Mouse (Mus musculus) MEL (cell line): ENCODE measurements around the gene Sf3b6. TPM values are rescaled to one million over a fixed set of nuclear protein-coding genes. Genes with fewer than 3 reads are reported as not detected.
"Not testable (repeated sequence)": the region's sequence is repeated elsewhere in the genome, so short reads cannot be mapped to it uniquely, and the experiment has no call there.

Source experiments
- DNase-seq: peaks from one replicate; pipeline ENCODE4 v3.0.0; 2011; ENCODE audit warnings: low read depth, low spot score
- H3K27ac ChIP-seq: 2 replicates; pipeline ENCODE4 v1.5.1; 2012; ENCODE audit warnings: low read depth, mild to moderate bottlenecking, control low read depth, low read length, moderate library complexity; ENCODE audit not compliant: control insufficient read depth
- H3K27me3 ChIP-seq, 2 experiments: fragments of 150-350 bp in 1 of 2; sonication (generic) in 1 of 2; 2 replicates each; pipeline ENCODE4 v1.6.1; 2012; ENCODE audit warnings: low read length in 2 of 2, mild to moderate bottlenecking in 2 of 2, improper control_type of control experiment in 1 of 2, moderate library complexity in 1 of 2; ENCODE audit not compliant: insufficient read depth in 2 of 2, control insufficient read depth in 1 of 2
- H3K36me3 ChIP-seq, 2 experiments: 2 replicates each; pipeline ENCODE4 v1.6.1; 2012 to 2014; ENCODE audit warnings: low read length in 2 of 2, improper control_type of control experiment in 1 of 2, inconsistent platforms in 1 of 2, mild to moderate bottlenecking in 1 of 2; ENCODE audit not compliant: insufficient read depth in 2 of 2, control insufficient read depth in 1 of 2
- H3K4me1 ChIP-seq, 2 experiments: fragments of 150-350 bp in 1 of 2; sonication (generic) in 1 of 2; 2 replicates each; pipeline ENCODE4 v1.6.1; 2012; ENCODE audit warnings: low read length in 2 of 2, improper control_type of control experiment in 1 of 2, mild to moderate bottlenecking in 1 of 2; ENCODE audit not compliant: insufficient read depth in 2 of 2, control insufficient read depth in 1 of 2
- H3K4me3 ChIP-seq, 2 experiments: fragments of 150-350 bp in 1 of 2; sonication (generic) in 1 of 2; 2 replicates each; pipeline ENCODE4 v1.5.1; 2012; ENCODE audit warnings: low read depth in 2 of 2, low read length in 2 of 2, mild to moderate bottlenecking in 2 of 2, moderate library complexity in 2 of 2, control low read depth in 1 of 2, improper control_type of control experiment in 1 of 2; ENCODE audit not compliant: control insufficient read depth in 1 of 2, insufficient read depth in 1 of 2
- H3K79me2 ChIP-seq: 2 replicates; pipeline ENCODE4 v1.6.1; 2012; ENCODE audit warnings: mild to moderate bottlenecking, low read length, moderate library complexity; ENCODE audit not compliant: control insufficient read depth, poor library complexity, insufficient read depth
- H3K9ac ChIP-seq: 2 replicates; pipeline ENCODE4 v1.6.1; 2012; ENCODE audit warnings: low read depth, mild to moderate bottlenecking, control low read depth, low read length, moderate library complexity; ENCODE audit not compliant: control insufficient read depth, poor library complexity, severe bottlenecking
- H3K9me3 ChIP-seq: fragments of 150-350 bp; sonication (generic); replicated peaks from 2 replicates; pipeline ENCODE4 v1.6.1; 2012; ENCODE audit warnings: mild to moderate bottlenecking, low read length, improper control_type of control experiment, moderate library complexity; ENCODE audit not compliant: insufficient read depth
- BHLHE40 ChIP-seq: IDR thresholded peaks from 2 replicates; pipeline ENCODE4 v1.6.1; 2012; ENCODE audit warnings: low read depth, mild to moderate bottlenecking, inconsistent platforms, low read length, improper control_type of control experiment, borderline replicate concordance
- ELF1 ChIP-seq: IDR thresholded peaks from 2 replicates; pipeline ENCODE4 v1.6.1; 2014; ENCODE audit warnings: low read depth, mild to moderate bottlenecking, inconsistent platforms, low read length, improper control_type of control experiment, moderate library complexity
- KAT2A ChIP-seq: conservative IDR thresholded peaks from 2 replicates; pipeline ENCODE4 v1.6.1; 2012; ENCODE audit warnings: low read depth, low read length, improper control_type of control experiment, inconsistent platforms
- MAX ChIP-seq: IDR thresholded peaks from 2 replicates; pipeline ENCODE4 v1.6.1; 2011; ENCODE audit warnings: low read length, improper control_type of control experiment
- MEF2A ChIP-seq: IDR thresholded peaks from 2 replicates; pipeline ENCODE4 v1.6.1; 2014; ENCODE audit warnings: low read depth, mild to moderate bottlenecking, inconsistent platforms, low read length, improper control_type of control experiment; ENCODE audit not compliant: poor library complexity, insufficient replicate concordance, severe bottlenecking; ENCODE audit errors: extremely low read depth
- MXI1 ChIP-seq: IDR thresholded peaks from 2 replicates; pipeline ENCODE4 v1.6.1; 2011; ENCODE audit warnings: mild to moderate bottlenecking, low read depth, low read length, improper control_type of control experiment
- UBTF ChIP-seq: IDR thresholded peaks from 2 replicates; pipeline ENCODE4 v1.6.1; 2012; ENCODE audit warnings: low read depth, mild to moderate bottlenecking, inconsistent platforms, low read length, improper control_type of control experiment, moderate library complexity, borderline replicate concordance; ENCODE audit not compliant: insufficient read depth
- USF2 ChIP-seq, 2 experiments: IDR thresholded peaks; 2 replicates each; pipeline ENCODE4 v1.6.1; 2011 to 2012; ENCODE audit warnings: improper control_type of control experiment in 2 of 2, low read length in 2 of 2, borderline replicate concordance in 1 of 2, inconsistent platforms in 1 of 2, low read depth in 1 of 2, mild to moderate bottlenecking in 1 of 2; ENCODE audit not compliant: insufficient read depth in 1 of 2
- ZNF384 ChIP-seq: IDR thresholded peaks from 2 replicates; pipeline ENCODE4 v1.6.1; 2012; ENCODE audit warnings: low read depth, mild to moderate bottlenecking, inconsistent platforms, low read length, improper control_type of control experiment
- polyA plus RNA-seq, 2 experiments: library from polyadenylated mRNA; stranded (reverse) in 1 of 2; unstranded in 1 of 2; fragments of >175 nt in 1 of 2; fragments of >200 nt in 1 of 2; gene quantifications; 2 replicates each; pipeline versions ENCODE4 v1.2.1 to v1.2.4; 2012; ENCODE audit warnings: low replicate concordance in 2 of 2, low read depth in 1 of 2; ENCODE audit not compliant: insufficient read length in 2 of 2, insufficient read depth in 1 of 2, missing spikeins in 1 of 2
- total RNA-seq: library from RNA; depleted of rRNA; stranded (reverse); fragments of 300-350 nt; gene quantifications from 2 replicates; pipeline ENCODE4 v1.2.3, GENCODE M21; 2012

Gene Sf3b6
- total and polyA plus RNA-seq, 3 experiments: 163 to 186 TPM; not detected in 1

DNA sequence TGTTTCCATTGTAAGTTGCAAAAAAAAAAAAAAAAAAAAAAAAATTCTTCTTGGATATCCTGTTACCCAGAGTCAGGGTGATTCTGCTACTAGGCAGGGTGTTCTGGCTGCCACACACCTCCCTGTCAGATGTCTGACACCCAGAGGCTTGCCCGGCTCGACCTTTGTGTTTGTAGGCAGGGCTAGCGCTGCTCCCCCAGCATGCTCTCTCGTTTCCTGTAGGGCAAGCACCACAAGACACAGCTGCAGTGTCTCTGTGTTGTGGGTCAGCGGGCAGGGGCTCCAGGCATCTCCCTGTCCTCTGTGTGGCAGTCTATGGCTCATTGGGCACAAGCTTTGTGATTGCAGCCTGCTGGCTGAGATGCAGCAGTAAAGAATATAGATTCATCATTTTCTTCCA lies 33.7 kb upstream of the Sf3b6 start:
- no peak for TF ChIP-seq MXI1
- TF ChIP-seq ELF1: no peak
- Histone ChIP-seq H3K4me1 (no peaks in the 10 kb centered on the region), H3K27me3 (no peaks in the 10 kb centered on the region), H3K4me3 (no peak overlapping the region), H3K9me3 (no peaks in the 10 kb centered on the region), H3K36me3 (no peaks in the 10 kb centered on the region), H3K27ac (no peak overlapping the region), H3K79me2 (no peaks in the 10 kb centered on the region), H3K9ac (no peak overlapping the region)
- DNase-seq: no peak

GRCm38 (mm10) chr12:4784466-4784865 lies 32.9 kb upstream of the Sf3b6 start:
- no peaks in the 10 kb centered on the region for H3K4me1 ChIP-seq
- H3K27ac ChIP-seq: no peak overlapping the region
- no peak for DNase-seq
- no peak overlapping the region for H3K4me3 ChIP-seq
- no peaks in the 10 kb centered on the region for H3K9me3 ChIP-seq
- H3K27me3 ChIP-seq: no peaks in the 10 kb centered on the region
- TF ChIP-seq MAX: no peak
- TF ChIP-seq USF2 (IDR thresholded peaks at IDR 0.05; ENCODE audit: borderline replicate concordance in 1 of 2, insufficient read depth in 1 of 2, low read depth in 1 of 2, low read length in 2 of 2): no peak
- TF ChIP-seq MEF2A: no peak
- TF ChIP-seq UBTF: no peak
- TF ChIP-seq KAT2A: no peak
- TF ChIP-seq BHLHE40: no peak
- no peak for TF ChIP-seq ZNF384
- H3K9ac ChIP-seq: no peak overlapping the region
- no peaks in the 10 kb centered on the region for H3K36me3 ChIP-seq
- H3K79me2 ChIP-seq: no peaks in the 10 kb centered on the region

GRCm38 (mm10) chr12:4788128-4788527 lies 29.2 kb upstream of the Sf3b6 start:
- not testable (repeated sequence) for H3K9ac ChIP-seq, H3K79me2 ChIP-seq, H3K4me1 ChIP-seq, H3K9me3 ChIP-seq, DNase-seq, H3K27me3 ChIP-seq, H3K36me3 ChIP-seq, H3K4me3 ChIP-seq, H3K27ac ChIP-seq
